Mouse (Mus musculus) CH12.LX (cell line): ENCODE data around the gene Trove2. TPM values are rescaled to one million over a fixed set of nuclear protein-coding genes. Genes with fewer than 3 reads are reported as not detected.

Experiments
- DNase-seq: peaks from one replicate; pipeline ENCODE4 v3.0.0-alpha.2; 2013; ENCODE audit errors: extremely low read depth
- H3K27ac ChIP-seq: 2 replicates; pipeline ENCODE4 v1.5.1; 2012; ENCODE audit warnings: low read depth, mild to moderate bottlenecking, control low read depth, moderate library complexity; ENCODE audit not compliant: insufficient read depth
- H3K27me3 ChIP-seq: replicated peaks from 2 replicates; pipeline ENCODE3; 2012; ENCODE audit warnings: inconsistent platforms
- H3K36me3 ChIP-seq, 2 experiments: replicated peaks in 1 of 2; 2 replicates each; pipeline versions ENCODE3 to v1.6.1; 2012; ENCODE audit warnings: inconsistent platforms in 1 of 2, low read length in 1 of 2, mild to moderate bottlenecking in 1 of 2, mixed read lengths in 1 of 2, moderate library complexity in 1 of 2; ENCODE audit not compliant: control insufficient read depth in 1 of 2, insufficient read depth in 1 of 2
- H3K4me1 ChIP-seq, 2 experiments: 2 replicates each; pipeline ENCODE4 v1.6.1; 2012; ENCODE audit warnings: inconsistent platforms in 1 of 2, moderate library complexity in 1 of 2; ENCODE audit not compliant: insufficient read depth in 2 of 2, control insufficient read depth in 1 of 2
- H3K4me2 ChIP-seq: 2 replicates; pipeline ENCODE4 v1.6.1; 2012; ENCODE audit warnings: low read depth, mild to moderate bottlenecking, control low read depth; ENCODE audit not compliant: poor library complexity, insufficient read depth, severe bottlenecking
- H3K4me3 ChIP-seq, 3 experiments: fragments of 150-350 bp in 1 of 3; sonication (generic) in 1 of 3; replicated peaks in 1 of 3; 2 replicates each; pipeline versions ENCODE3 to v1.5.1; 2011 to 2012; ENCODE audit warnings: low read depth in 2 of 3, low read length in 2 of 3, mild to moderate bottlenecking in 2 of 3, moderate library complexity in 2 of 3, control low read depth in 1 of 3, improper control_type of control experiment in 1 of 3, inconsistent platforms in 1 of 3, mixed read lengths in 1 of 3; ENCODE audit not compliant: poor library complexity in 1 of 3
- H3K79me2 ChIP-seq: replicated peaks from 2 replicates; pipeline ENCODE4 v1.6.1; 2012; ENCODE audit warnings: mild to moderate bottlenecking, moderate library complexity; ENCODE audit not compliant: control insufficient read depth, poor library complexity, insufficient read depth, severe bottlenecking; ENCODE audit errors: extremely low read depth
- H3K9ac ChIP-seq: 2 replicates; pipeline ENCODE4 v1.6.1; 2012; ENCODE audit warnings: low read depth, mild to moderate bottlenecking, control low read depth, moderate library complexity; ENCODE audit not compliant: insufficient read depth
- H3K9me3 ChIP-seq: replicated peaks from 2 replicates; pipeline ENCODE3; 2012; ENCODE audit warnings: low read length, inconsistent platforms, mixed read lengths
- CHD1 ChIP-seq: IDR thresholded peaks from 2 replicates; pipeline ENCODE4 v1.6.1; 2012; ENCODE audit warnings: low read depth, low read length, improper control_type of control experiment, inconsistent platforms
- ELF1 ChIP-seq: IDR thresholded peaks from 2 replicates; pipeline ENCODE4 v1.6.1; 2014; ENCODE audit warnings: low read depth, mild to moderate bottlenecking, inconsistent platforms, low read length, improper control_type of control experiment
- KAT2A ChIP-seq: IDR thresholded peaks from 2 replicates; pipeline ENCODE4 v1.6.1; 2012; ENCODE audit warnings: low read length, improper control_type of control experiment, inconsistent platforms; ENCODE audit not compliant: insufficient replicate concordance
- MAFK ChIP-seq: IDR thresholded peaks from 2 replicates; pipeline ENCODE4 v1.6.1; 2011; ENCODE audit warnings: low read length, improper control_type of control experiment; ENCODE audit not compliant: insufficient replicate concordance
- MEF2A ChIP-seq: IDR thresholded peaks from 2 replicates; pipeline ENCODE4 v1.6.1; 2014; ENCODE audit warnings: low read depth, mild to moderate bottlenecking, inconsistent platforms, low read length, improper control_type of control experiment, borderline replicate concordance
- MXI1 ChIP-seq: IDR thresholded peaks from 2 replicates; pipeline ENCODE4 v1.6.1; 2011; ENCODE audit warnings: mild to moderate bottlenecking, low read depth, low read length, improper control_type of control experiment
- RAD21 ChIP-seq: IDR thresholded peaks from 2 replicates; pipeline ENCODE4 v1.6.1; 2011; ENCODE audit warnings: low read depth, mild to moderate bottlenecking, low read length, improper control_type of control experiment, moderate library complexity
- RCOR1 ChIP-seq: conservative IDR thresholded peaks from 2 replicates; pipeline ENCODE4 v1.6.1; 2012; ENCODE audit warnings: low read depth, mild to moderate bottlenecking, inconsistent platforms, low read length, improper control_type of control experiment
- TBP ChIP-seq: conservative IDR thresholded peaks from 2 replicates; pipeline ENCODE4 v1.6.1; 2011; ENCODE audit warnings: low read depth, low read length, improper control_type of control experiment
- USF1 ChIP-seq: IDR thresholded peaks from 2 replicates; pipeline ENCODE4 v1.6.1; 2014; ENCODE audit warnings: low read depth, mild to moderate bottlenecking, inconsistent platforms, low read length, improper control_type of control experiment
- ZKSCAN1 ChIP-seq: IDR thresholded peaks from 2 replicates; pipeline ENCODE4 v1.6.1; 2012; ENCODE audit warnings: low read depth, inconsistent platforms, low read length, improper control_type of control experiment, borderline replicate concordance
- dilution Hi-C: fragments of 300-500 bp; cut with MboI; formaldehyde crosslinking; loops from 2 replicates; pipeline ENCODE4 v1.14.3; 2020; ENCODE audit warnings: low sequenced_read_pairs; ENCODE audit not compliant: extremely low pct_unique_long_range_greater_than_20kb, extremely low pct_ligation_motif_present
- in situ Hi-C: fragments of 300-500 bp; cut with MboI; formaldehyde crosslinking; loops from 3 replicates; pipeline ENCODE4 v1.14.3; 2019; ENCODE audit warnings: low sequenced_read_pairs, low pct_ligation_motif_present, low pct_unique_long_range_greater_than_20kb, mixed read lengths
- polyA plus RNA-seq: library from polyadenylated mRNA; unstranded; fragments of >175 nt; gene quantifications from 2 replicates; pipeline ENCODE4 v1.2.1, GENCODE M21; 2012; ENCODE audit warnings: low read depth; ENCODE audit not compliant: insufficient read length
- total RNA-seq, 2 experiments: library from RNA; depleted of rRNA; stranded (reverse); fragments of 300-350 nt in 1 of 2; fragments of >200 nt in 1 of 2; gene quantifications; 2 replicates each; pipeline ENCODE4 v1.2.3; 2012 to 2014

Trove2 gene
- total and polyA plus RNA-seq, 3 experiments: 3.8 to 7.5 (median 6.6) TPM

DNA sequence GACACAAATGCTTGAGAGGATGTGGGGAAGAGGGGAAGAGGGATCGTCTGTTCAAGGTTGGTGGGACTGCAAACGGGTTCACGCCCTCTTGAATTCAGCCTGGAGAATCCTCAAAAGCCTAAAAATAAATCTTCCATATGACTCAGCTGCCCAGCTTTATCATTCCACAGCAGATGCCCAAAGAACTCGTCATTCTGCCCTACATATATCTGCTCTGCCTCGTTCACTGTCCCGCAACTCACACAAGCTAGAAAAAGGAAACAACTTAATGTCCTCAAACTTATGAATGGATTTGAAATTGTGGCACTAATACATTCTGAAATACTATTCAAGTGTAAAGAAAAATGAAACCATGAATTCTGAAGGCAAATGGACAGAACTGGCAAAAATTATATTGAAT lies 3.0 kb downstream of the Trove2 start:
- no peak for DNase-seq
- H3K4me2 ChIP-seq: no peak overlapping the region
- peaks cover 2% of the 10 kb centered on the region for H3K27me3 ChIP-seq
- dilution Hi-C loops (no loop called here), in situ Hi-C loops (no loop called here)
- no peak overlapping the region for H3K9ac ChIP-seq
- TF ChIP-seq ZKSCAN1 (no peak), MAFK (no peak), MXI1 (no peak), CHD1 (no peak), TBP (no peak), USF1 (no peak)
- H3K4me3 ChIP-seq: no peak overlapping the region
- no peaks in the 10 kb centered on the region for H3K9me3 ChIP-seq
- H3K36me3 ChIP-seq: peaks cover 0 to 6% of the 10 kb centered on the region in 2 experiments
- peaks cover 0 to 9% of the 10 kb centered on the region in 2 experiments; a peak in 2 of 4 replicates for H3K4me1 ChIP-seq
- peaks cover 19% of the 10 kb centered on the region for H3K79me2 ChIP-seq
- no peak overlapping the region for H3K27ac ChIP-seq

DNA sequence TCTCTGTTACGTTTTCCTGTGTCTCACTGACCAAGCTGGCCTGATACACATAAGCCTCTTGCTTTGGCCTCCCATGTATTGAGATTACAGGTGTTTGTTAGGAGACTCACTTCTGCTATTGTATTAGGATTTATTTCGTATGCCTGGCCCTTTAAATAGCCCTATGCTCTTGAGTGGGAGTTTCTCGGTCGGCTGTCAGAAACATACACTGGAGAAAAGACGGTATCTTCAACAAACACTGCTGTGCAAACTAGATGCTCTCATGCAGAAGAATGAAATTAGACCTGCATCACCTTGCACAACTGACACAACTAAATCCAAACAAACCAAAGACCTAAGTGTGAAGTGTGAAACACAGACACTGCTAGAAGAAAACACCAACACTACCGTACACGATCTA lies 3.8 kb downstream of the Trove2 start:
- no peak overlapping the region for H3K4me2 ChIP-seq
- no peak for DNase-seq
- H3K9ac ChIP-seq: no peak overlapping the region
- in situ Hi-C loops (no loop called here), dilution Hi-C loops (no loop called here)
- H3K4me3 ChIP-seq: no peak overlapping the region
- TF ChIP-seq KAT2A (no peak), RCOR1 (no peak), MEF2A (no peak), RAD21 (no peak)
- no peak overlapping the region for H3K27ac ChIP-seq
- H3K79me2 ChIP-seq: peaks cover 11% of the 10 kb centered on the region
- peaks cover 0 to 6% of the 10 kb centered on the region in 2 experiments for H3K36me3 ChIP-seq
- H3K9me3 ChIP-seq: no peaks in the 10 kb centered on the region
- H3K4me1 ChIP-seq: peaks cover 0 to 6% of the 10 kb centered on the region in 2 experiments; a peak in 1 of 4 replicates
- peaks cover 2% of the 10 kb centered on the region for H3K27me3 ChIP-seq

DNA sequence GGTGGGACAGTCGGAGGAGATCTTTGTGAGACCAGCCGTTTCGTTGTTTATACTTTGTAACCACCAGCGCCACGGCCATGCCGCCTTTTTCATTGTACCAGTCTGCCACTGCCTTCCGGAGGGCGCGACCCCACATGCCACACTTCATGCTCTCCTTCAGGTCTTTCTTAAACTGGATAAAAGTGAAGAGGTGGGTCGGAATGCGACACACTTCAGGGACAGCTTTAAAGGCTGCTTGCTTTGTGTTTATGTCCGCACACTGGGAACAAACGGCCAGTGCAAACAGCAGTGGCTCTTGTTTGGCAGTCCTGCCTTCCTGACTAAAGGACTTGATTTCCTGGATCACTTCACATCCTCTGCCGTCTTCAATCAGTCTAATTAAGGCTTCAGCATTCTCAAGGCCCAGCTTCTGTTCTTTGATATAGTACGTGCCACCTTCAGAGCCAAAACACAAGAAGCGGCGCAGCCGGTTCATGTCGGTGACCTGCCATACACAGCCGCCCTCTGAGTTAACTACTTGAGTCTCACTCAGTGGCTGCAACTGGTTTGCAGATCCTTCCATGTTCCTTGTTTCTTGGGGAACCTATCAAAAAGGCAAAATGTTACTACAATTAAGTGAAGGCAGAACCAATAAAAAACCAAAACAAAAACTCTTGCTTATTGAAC lies 6.3 kb downstream of the Trove2 start:
- peaks cover 0 to 6% of the 10 kb centered on the region in 2 experiments for H3K36me3 ChIP-seq
- no peak overlapping the region for H3K27ac ChIP-seq
- TF ChIP-seq MXI1 (no peak), ELF1 (no peak)
- H3K4me3 ChIP-seq: no peak overlapping the region
- peaks cover 1% of the 10 kb centered on the region for H3K79me2 ChIP-seq
- H3K4me2 ChIP-seq: no peak overlapping the region
- H3K9me3 ChIP-seq: no peaks in the 10 kb centered on the region
- in situ Hi-C loops (no loop called here), dilution Hi-C loops (no loop called here)
- H3K27me3 ChIP-seq: no peaks in the 10 kb centered on the region
- peaks cover 0 to 15% of the 10 kb centered on the region in 2 experiments; a peak in 3 of 4 replicates for H3K4me1 ChIP-seq
- DNase-seq: no peak
- no peak overlapping the region for H3K9ac ChIP-seq
